Mouse (Mus musculus): ENCODE measurements around the gene Drosha. TPM values are rescaled to one million over a fixed set of nuclear protein-coding genes. Genes with fewer than 3 reads are reported as not detected.

The Drosha gene
- polyA plus RNA-seq, 1 experiment from 2014 or later, result 73.9 TPM

- Histone ChIP-seq H3K9me3 (no peaks in the 10 kb centered on the region), H3K27me3 (no peaks in the 10 kb centered on the region), H3K36me3 (replicated peaks) (peaks cover 54% of the 10 kb centered on the region), H3K9ac (no peak overlapping the region), H3K4me2 (no peak overlapping the region), H3K4me3 (replicated peaks) (no peak overlapping the region), H3K4me1 (no peaks in the 10 kb centered on the region), H3K27ac (no peak overlapping the region)
- ATAC-seq (ENCODE audit: low FRiP score), result no peak
- WGBS, result 97% methylated on average over 10 of the region's 10 CpGs
These were observed 17.5 kb upstream of the Drosha start for GRCm38 (mm10) chr15:12807088-12807487.

- Histone ChIP-seq H3K27me3 (no peaks in the 10 kb centered on the region), H3K4me2 (no peak overlapping the region), H3K27ac (no peak overlapping the region), H3K9me3 (no peaks in the 10 kb centered on the region), H3K4me3 (replicated peaks) (no peak overlapping the region), H3K36me3 (replicated peaks) (peaks cover 71% of the 10 kb centered on the region), H3K4me1 (no peaks in the 10 kb centered on the region), H3K9ac (no peak overlapping the region)
- no peak for ATAC-seq (ENCODE audit: low FRiP score)
- 94% methylated on average over 6 of the region's 6 CpGs for WGBS
These were observed 15.3 kb upstream of the Drosha start for GRCm38 (mm10) chr15:12809305-12809704.

- no peak for ATAC-seq (ENCODE audit: low FRiP score)
- Histone ChIP-seq H3K36me3 (replicated peaks) (peaks cover 87% of the 10 kb centered on the region), H3K4me1 (no peaks in the 10 kb centered on the region), H3K9ac (no peak overlapping the region), H3K27me3 (no peaks in the 10 kb centered on the region), H3K4me3 (replicated peaks) (no peak overlapping the region), H3K27ac (no peak overlapping the region), H3K9me3 (no peaks in the 10 kb centered on the region), H3K4me2 (no peak overlapping the region)
- 96% methylated on average over 11 of the region's 11 CpGs for WGBS
These were observed 12.0 kb upstream of the Drosha start for GRCm38 (mm10) chr15:12812646-12813045.

GRCm38 (mm10) chr15:12817592-12817991, 7.0 kb upstream of the Drosha start:
- Histone ChIP-seq H3K27ac (no peak overlapping the region), H3K4me3 (replicated peaks) (no peak overlapping the region), H3K27me3 (no peaks in the 10 kb centered on the region), H3K36me3 (replicated peaks) (peaks cover 78% of the 10 kb centered on the region), H3K9me3 (no peaks in the 10 kb centered on the region), H3K4me2 (no peak overlapping the region), H3K9ac (no peak overlapping the region), H3K4me1 (0 out of 2 replicates have a peak, but pooled peaks cover 3% of the 10 kb centered on the region)
- ATAC-seq (ENCODE audit: low FRiP score), result no peak
- WGBS, result 94% methylated on average over 8 of the region's 8 CpGs

DNA sequence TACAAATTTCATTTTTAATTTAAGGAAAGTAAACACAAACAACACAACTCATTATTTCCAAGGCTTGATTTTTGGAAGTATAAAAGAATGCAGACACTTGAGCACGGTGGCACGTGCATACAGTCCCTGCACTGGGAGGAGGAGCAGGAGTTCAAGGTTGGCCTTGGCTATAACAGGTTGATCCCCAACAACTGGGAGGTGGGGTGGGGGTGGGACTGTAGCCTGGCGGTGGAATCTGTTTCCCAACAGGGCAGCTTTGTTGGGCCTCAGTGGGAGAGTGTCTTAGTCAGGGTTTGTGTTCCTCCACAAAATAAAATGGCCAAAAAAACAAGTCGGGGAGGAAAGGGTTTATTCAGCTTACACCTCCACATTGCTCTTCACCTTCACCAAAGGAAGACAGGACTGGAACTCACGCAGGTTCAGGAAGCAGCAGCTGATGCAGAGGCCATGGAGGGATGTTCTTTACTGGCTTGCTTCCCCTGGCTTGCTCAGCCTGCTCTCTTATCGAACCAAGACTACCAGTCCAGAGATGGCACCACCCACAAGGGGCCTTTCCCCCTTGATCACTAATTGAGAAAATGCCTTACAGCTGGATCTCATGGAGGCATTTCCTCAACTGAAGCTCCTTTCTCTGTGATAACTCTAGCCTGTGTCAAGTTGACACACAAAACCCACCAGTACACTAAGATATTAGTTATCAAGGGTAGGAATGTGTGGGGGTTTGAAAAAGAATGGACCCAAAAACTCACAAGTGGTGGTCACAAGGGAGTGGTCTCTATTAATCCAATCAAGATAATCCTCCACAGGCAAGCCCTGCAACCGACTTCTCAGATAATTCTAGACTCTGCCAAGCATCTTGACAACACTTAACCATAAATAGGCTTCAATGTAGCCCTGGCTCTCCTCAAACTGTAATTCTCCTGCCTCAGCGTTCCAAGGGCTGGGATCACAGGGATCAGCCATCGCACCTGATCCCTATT, 1.9 kb upstream of the Drosha start:
- Histone ChIP-seq H3K4me1 (peaks cover 31% of the 10 kb centered on the region), H3K4me3 (replicated peaks) (no peak overlapping the region), H3K27ac (no peak overlapping the region), H3K4me2 (peak overlapping the region; percentile 69; the same call in 1 of the 2 replicates), H3K36me3 (replicated peaks) (peaks cover 45% of the 10 kb centered on the region), H3K9ac (no peak overlapping the region), H3K27me3 (no peaks in the 10 kb centered on the region), H3K9me3 (no peaks in the 10 kb centered on the region)
- ATAC-seq (ENCODE audit: low FRiP score), result no peak
- 72% methylated on average over 9 of the region's 9 CpGs for WGBS

GRCm38 (mm10) chr15:12823455-12824119, 1.0 kb upstream of the Drosha start:
- Histone ChIP-seq H3K4me3 (replicated peaks) (peak overlapping the region; percentile 81), H3K4me2 (peak overlapping the region; percentile 69), H3K36me3 (replicated peaks) (peaks cover 45% of the 10 kb centered on the region), H3K27me3 (no peaks in the 10 kb centered on the region), H3K9me3 (no peaks in the 10 kb centered on the region), H3K4me1 (peaks cover 31% of the 10 kb centered on the region), H3K9ac (peak overlapping the region; percentile 90), H3K27ac (no peak overlapping the region)
- no peak for ATAC-seq (ENCODE audit: low FRiP score)
- 91% methylated on average over 2 of the region's 2 CpGs for WGBS

- Histone ChIP-seq H3K4me2 (peak overlapping the region; percentile 61), H3K27me3 (no peaks in the 10 kb centered on the region), H3K4me1 (peaks cover 31% of the 10 kb centered on the region), H3K27ac (peak overlapping the region; percentile 76), H3K9ac (peak overlapping the region; percentile 90), H3K4me3 (replicated peaks) (peak overlapping the region; percentile 81), H3K9me3 (no peaks in the 10 kb centered on the region), H3K36me3 (replicated peaks) (peaks cover 44% of the 10 kb centered on the region)
- no peak; the same call in 1 of the 2 replicates for ATAC-seq (ENCODE audit: low FRiP score)
- WGBS, result under 1% methylated on average over 31 of the region's 31 CpGs
These were observed 350 bp downstream of the Drosha start for GRCm38 (mm10) chr15:12824965-12825364.

DNA sequence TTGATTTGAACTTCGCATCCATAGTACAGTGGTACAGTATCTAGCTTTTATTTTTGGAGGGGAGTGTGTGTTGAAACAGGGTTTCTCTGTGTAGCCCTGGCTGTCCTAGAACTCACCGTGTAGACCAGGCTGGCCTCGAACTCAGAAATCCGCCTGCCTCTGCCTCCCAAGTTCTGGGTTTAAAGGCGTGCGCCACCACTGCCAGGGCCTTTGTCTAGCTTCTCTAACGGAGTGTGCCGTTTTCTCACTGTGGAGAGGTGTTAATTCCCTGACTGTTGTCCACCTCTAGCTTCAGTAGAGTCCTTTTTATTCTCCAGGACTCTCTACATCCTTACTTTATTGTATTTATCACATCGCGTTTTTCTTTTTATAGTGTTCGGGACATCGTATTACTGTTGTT, 793 bp downstream of the Drosha start:
- Histone ChIP-seq H3K9ac (peak overlapping the region; percentile 90), H3K4me1 (peaks cover 31% of the 10 kb centered on the region), H3K27ac (peak overlapping the region; percentile 76), H3K36me3 (replicated peaks) (peaks cover 46% of the 10 kb centered on the region), H3K27me3 (no peaks in the 10 kb centered on the region), H3K4me2 (peak overlapping the region; percentile 61), H3K9me3 (no peaks in the 10 kb centered on the region), H3K4me3 (replicated peaks) (peak overlapping the region; percentile 81)
- 57% methylated on average over 12 of the region's 12 CpGs for WGBS
- ATAC-seq (ENCODE audit: low FRiP score), result no peak

GRCm38 (mm10) chr15:12829878-12830277, 5.3 kb downstream of the Drosha start:
- Histone ChIP-seq H3K36me3 (replicated peaks) (peaks cover 67% of the 10 kb centered on the region), H3K27me3 (no peaks in the 10 kb centered on the region), H3K9ac (no peak overlapping the region), H3K4me3 (replicated peaks) (no peak overlapping the region), H3K27ac (no peak overlapping the region), H3K4me2 (no peak overlapping the region), H3K9me3 (no peaks in the 10 kb centered on the region), H3K4me1 (peaks cover 16% of the 10 kb centered on the region)
- no peak for ATAC-seq (ENCODE audit: low FRiP score)
- 100% methylated on average over 3 of the region's 3 CpGs for WGBS

DNA sequence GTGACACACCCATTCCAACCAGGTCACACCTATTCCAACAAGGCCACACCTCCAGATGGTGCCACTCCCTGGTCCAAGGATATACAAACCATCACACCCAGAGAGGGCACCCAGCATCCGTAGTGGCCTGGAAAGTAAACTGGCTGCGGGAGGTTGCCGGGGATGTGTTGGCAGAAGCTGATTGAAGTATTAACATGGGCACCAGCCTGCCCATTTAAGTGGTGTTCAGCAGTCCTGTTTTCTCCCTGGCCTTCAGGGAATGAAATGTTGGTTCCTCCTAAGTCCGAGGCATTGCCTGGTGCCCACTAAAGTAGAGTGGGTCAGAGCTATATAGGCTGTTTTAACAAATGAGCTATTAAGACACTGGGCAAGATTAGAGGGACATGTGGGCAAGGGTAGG, 8.0 kb downstream of the Drosha start:
- Histone ChIP-seq H3K36me3 (replicated peaks) (peaks cover 82% of the 10 kb centered on the region), H3K9ac (no peak overlapping the region), H3K27ac (no peak overlapping the region), H3K27me3 (no peaks in the 10 kb centered on the region), H3K9me3 (no peaks in the 10 kb centered on the region), H3K4me2 (no peak overlapping the region), H3K4me1 (no peaks in the 10 kb centered on the region), H3K4me3 (replicated peaks) (no peak overlapping the region)
- 97% methylated on average over 4 of the region's 4 CpGs for WGBS
- ATAC-seq (ENCODE audit: low FRiP score), result no peak

- WGBS, result 98% methylated on average over 31 of the region's 31 CpGs
- no peaks in the 10 kb centered on the region for H3K9me3 ChIP-seq
- H3K27me3 ChIP-seq, result no peaks in the 10 kb centered on the region
- no peak overlapping the region for H3K4me2 ChIP-seq
- no peak for ATAC-seq (ENCODE audit: low FRiP score)
- no peak overlapping the region for H3K4me3 ChIP-seq (replicated peaks)
- H3K27ac ChIP-seq, result no peak overlapping the region
- no peak overlapping the region for H3K9ac ChIP-seq
- peaks cover 82% of the 10 kb centered on the region for H3K36me3 ChIP-seq (replicated peaks)
- H3K4me1 ChIP-seq, result no peaks in the 10 kb centered on the region
These were observed 8.8 kb downstream of the Drosha start for GRCm38 (mm10) chr15:12833385-12833784.

- no peak overlapping the region for H3K4me3 ChIP-seq (replicated peaks)
- no peaks in the 10 kb centered on the region for H3K4me1 ChIP-seq
- H3K27me3 ChIP-seq, result no peaks in the 10 kb centered on the region
- H3K4me2 ChIP-seq, result no peak overlapping the region
- WGBS, result 97% methylated on average over 24 of the region's 24 CpGs
- ATAC-seq (ENCODE audit: low FRiP score), result no peak
- no peak overlapping the region for H3K9ac ChIP-seq
- H3K36me3 ChIP-seq (replicated peaks), result peaks cover 78% of the 10 kb centered on the region
- H3K27ac ChIP-seq, result no peak overlapping the region
- no peaks in the 10 kb centered on the region for H3K9me3 ChIP-seq
These were observed 9.6 kb downstream of the Drosha start for GRCm38 (mm10) chr15:12834231-12834630.

Data from forebrain, embryonic 12.5 days (tissue).